Mouse (Mus musculus) liver, adult 2 months (tissue): ENCODE data around the gene Gzmg. TPM values are rescaled to one million over a fixed set of nuclear protein-coding genes. Genes with fewer than 3 reads are reported as not detected.
"Not testable (repeated sequence)": the region's sequence is repeated elsewhere in the genome, so short reads cannot be mapped to it uniquely, and the experiment has no call there.

ENCODE experiments used
- DNase-seq: peaks from one replicate; pipeline ENCODE4 v3.0.0-alpha.2; 2011; ENCODE audit warnings: low read depth, low spot score; ENCODE audit errors: extremely low read depth
- H3K27ac ChIP-seq: fragments of 200-500 bp; replicated peaks from 2 replicates; pipeline ENCODE4 v1.5.1; 2012; ENCODE audit warnings: low read depth, mild to moderate bottlenecking, control low read depth, inconsistent platforms, low read length; ENCODE audit not compliant: insufficient read depth
- H3K27me3 ChIP-seq: fragments of 200-500 bp; 2 replicates; pipeline ENCODE4 v1.6.1; 2012; ENCODE audit warnings: mild to moderate bottlenecking, moderate library complexity, low read length, inconsistent platforms; ENCODE audit not compliant: control insufficient read depth, insufficient read depth
- H3K36me3 ChIP-seq: fragments of 200-500 bp; 2 replicates; pipeline ENCODE4 v1.6.1; 2012; ENCODE audit warnings: low read length, inconsistent platforms; ENCODE audit not compliant: control insufficient read depth, insufficient read depth
- H3K4me1 ChIP-seq: fragments of 200-500 bp; 2 replicates; pipeline ENCODE4 v1.6.1; 2011; ENCODE audit warnings: low read length; ENCODE audit not compliant: control insufficient read depth, insufficient read depth
- H3K4me3 ChIP-seq: fragments of 200-500 bp; 2 replicates; pipeline ENCODE4 v1.5.1; 2011; ENCODE audit warnings: low read depth, mild to moderate bottlenecking, control low read depth, low read length, moderate library complexity; ENCODE audit not compliant: insufficient read depth
- H3K79me2 ChIP-seq: fragments of 200-500 bp; 2 replicates; pipeline ENCODE4 v1.6.1; 2012; ENCODE audit warnings: inconsistent platforms, mild to moderate bottlenecking, low read length, moderate library complexity; ENCODE audit not compliant: control insufficient read depth, insufficient read depth
- H3K9ac ChIP-seq: fragments of 200-500 bp; 2 replicates; pipeline ENCODE4 v1.6.1; 2012; ENCODE audit warnings: low read depth, mild to moderate bottlenecking, control low read depth, inconsistent platforms, low read length
- CTCF ChIP-seq: fragments of 200-500 bp; IDR thresholded peaks from 2 replicates; pipeline ENCODE4 v1.5.1; 2011; ENCODE audit warnings: low read depth, low read length, control low read depth
- POLR2A ChIP-seq: fragments of 200-500 bp; IDR thresholded peaks from 2 replicates; pipeline ENCODE4 v1.6.1; 2011; ENCODE audit warnings: low read length, control low read depth; ENCODE audit not compliant: insufficient read depth; ENCODE audit errors: extremely low read depth
- WGBS: fragments of 180-500 bp; shearing (Covaris S2); methylation state at CpG from one replicate; pipeline ENCODE4 v1.1.7; 2018; 5-methylcytosine and 5-hydroxymethylcytosine counted together
- polyA plus RNA-seq: library from polyadenylated mRNA; depleted of rRNA; stranded (reverse); fragments of >200 nt; gene quantifications from 2 replicates; pipeline ENCODE4 v1.2.3, GENCODE M21; 2012; rRNA removed
- total RNA-seq: library from RNA; depleted of rRNA; stranded (reverse); fragments of >200 nt; gene quantifications from 2 replicates; pipeline ENCODE4 v1.2.3, GENCODE M21; 2014; rRNA removed

Gene Gzmg
- total RNA-seq (not detected in 2 replicates), polyA plus RNA-seq (not detected in 2 replicates)

DNA sequence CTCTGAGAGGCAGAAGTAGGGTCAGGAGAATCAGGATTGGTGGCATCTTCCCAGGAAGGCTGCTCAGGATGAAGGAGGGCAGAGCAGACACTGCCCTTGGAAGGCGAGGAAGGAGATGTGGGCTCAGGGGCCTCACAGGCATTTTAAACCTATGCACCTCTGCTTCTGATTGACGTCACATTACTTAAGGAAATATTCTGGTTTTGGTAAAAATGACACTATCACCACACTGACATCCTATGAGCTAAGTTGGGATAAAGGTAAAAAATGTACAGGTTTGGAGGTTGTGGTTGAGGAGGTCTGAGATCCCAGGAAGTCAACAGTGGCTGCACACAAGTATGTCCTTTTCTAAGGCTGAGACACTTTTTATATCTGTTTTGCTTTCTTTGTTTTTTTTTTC is at the start of gene Gzmg:
Gene Gzmg (minus strand): TSS at position 101 of the 400 bp plus-strand sequence.
- H3K79me2 ChIP-seq, DNase-seq, H3K27me3 ChIP-seq, H3K4me3 ChIP-seq, H3K36me3 ChIP-seq, H3K4me1 ChIP-seq, H3K27ac ChIP-seq, H3K9ac ChIP-seq: not testable (repeated sequence)
- WGBS, result 75% methylated on average over 2 of the region's 2 CpGs

DNA sequence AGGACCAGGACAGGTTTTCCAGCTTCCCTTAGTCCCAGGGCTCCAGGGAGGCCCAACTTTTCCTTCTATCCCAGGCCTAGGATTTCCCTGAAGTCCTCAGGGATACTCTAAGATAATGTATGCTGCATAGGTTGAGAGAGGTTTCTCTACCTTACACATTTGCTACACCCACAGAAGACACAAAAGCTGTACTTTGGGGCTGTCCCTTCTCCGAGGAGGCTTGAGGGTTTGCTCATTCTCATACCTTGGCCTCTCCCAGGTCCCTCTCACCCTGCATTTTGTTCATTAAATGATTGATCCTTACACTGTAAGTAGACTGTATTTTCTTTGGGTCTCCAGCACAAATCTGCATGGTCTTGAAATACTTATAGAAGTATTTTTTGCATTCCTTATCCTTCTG is 46.2 kb upstream of the Gzmg start:
- H3K27ac ChIP-seq, result no peak overlapping the region
- no peak for DNase-seq
- 81% methylated on average over 1 of the region's 1 CpGs for WGBS
- no peak for TF ChIP-seq CTCF
- TF ChIP-seq POLR2A, result no peak
- H3K4me1 ChIP-seq, result no peaks in the 10 kb centered on the region
- H3K27me3 ChIP-seq, result no peaks in the 10 kb centered on the region
- H3K9ac ChIP-seq, result no peak overlapping the region
- no peaks in the 10 kb centered on the region for H3K79me2 ChIP-seq
- no peaks in the 10 kb centered on the region for H3K36me3 ChIP-seq
- H3K4me3 ChIP-seq, result no peak overlapping the region

DNA sequence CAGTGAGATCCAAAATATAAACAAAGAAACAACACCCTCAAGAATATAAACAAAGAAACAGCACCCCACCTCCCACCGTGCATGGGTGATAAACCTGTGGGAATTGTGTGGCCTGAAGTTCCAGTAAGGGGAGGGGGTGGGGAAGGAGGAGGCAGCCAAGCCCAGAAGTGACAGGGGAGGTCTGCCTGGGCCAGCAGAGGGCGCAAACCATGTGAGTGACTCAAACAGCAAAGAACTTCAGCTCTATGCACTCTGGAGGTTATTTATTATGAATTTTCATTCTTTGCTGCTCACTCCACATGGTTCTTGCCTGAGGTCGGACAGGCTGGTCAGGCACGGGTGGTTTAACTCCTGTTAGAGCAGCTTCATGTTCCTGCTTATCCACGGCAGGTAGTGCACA is 45.6 kb upstream of the Gzmg start:
- H3K27me3 ChIP-seq, H3K4me3 ChIP-seq, H3K79me2 ChIP-seq, H3K27ac ChIP-seq, H3K4me1 ChIP-seq, H3K36me3 ChIP-seq, H3K9ac ChIP-seq: not testable (repeated sequence)
- DNase-seq, result peak; percentile 6
- 43% methylated on average over 5 of the region's 5 CpGs for WGBS
- peak; percentile 63 for TF ChIP-seq CTCF

DNA sequence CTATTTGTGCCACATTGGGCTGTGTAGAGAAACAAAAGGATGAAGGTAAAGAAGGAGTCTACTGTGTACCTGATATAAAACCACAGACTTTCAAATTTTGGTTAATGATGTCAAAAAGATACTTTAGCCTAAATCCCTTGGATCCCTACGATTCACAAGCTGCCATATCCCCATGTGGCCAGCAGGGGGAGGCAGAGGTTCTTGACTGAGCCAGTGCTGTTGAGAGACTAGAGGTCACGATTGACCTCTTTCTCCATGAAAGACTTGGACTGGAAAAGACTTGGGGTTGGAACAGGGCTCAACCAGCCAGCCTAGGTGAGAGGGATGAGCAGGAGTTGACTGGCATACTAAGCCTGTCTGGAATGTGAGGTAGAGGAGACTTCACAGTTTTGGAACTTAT is 44.6 kb upstream of the Gzmg start:
- H3K27me3 ChIP-seq, result no peaks in the 10 kb centered on the region
- DNase-seq, result peak; percentile 43
- H3K27ac ChIP-seq, result no peak overlapping the region
- no peaks in the 10 kb centered on the region for H3K36me3 ChIP-seq
- WGBS, result 7% methylated on average over 2 of the region's 2 CpGs
- H3K4me1 ChIP-seq, result no peaks in the 10 kb centered on the region
- TF ChIP-seq CTCF (peak; percentile 86), POLR2A (no peak)
- H3K79me2 ChIP-seq, result no peaks in the 10 kb centered on the region
- H3K4me3 ChIP-seq, result no peak overlapping the region
- H3K9ac ChIP-seq, result no peak overlapping the region

DNA sequence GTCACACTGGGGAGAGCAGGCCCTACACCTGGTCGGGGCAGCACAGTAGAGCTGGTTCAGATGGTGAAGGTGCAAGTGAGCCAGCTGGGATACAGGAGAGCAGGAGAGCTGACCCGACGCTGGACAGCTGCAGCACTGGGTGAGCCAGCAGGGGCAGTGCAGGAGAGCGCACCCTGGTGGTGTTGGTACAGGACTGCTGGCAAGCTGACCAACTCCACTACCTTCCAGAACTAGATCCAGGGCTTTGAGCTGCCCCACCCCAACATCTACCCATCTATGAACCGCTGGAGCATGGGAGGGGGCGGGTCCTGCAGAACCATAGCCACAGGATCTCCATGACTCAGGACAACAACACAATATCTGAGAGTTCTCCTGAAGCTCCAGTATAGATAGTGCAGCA is 27.6 kb upstream of the Gzmg start:
- Histone ChIP-seq H3K27me3 (peaks cover 2% of the 10 kb centered on the region; the same call in 1 of the 2 replicates), H3K79me2 (no peaks in the 10 kb centered on the region), H3K9ac (no peak overlapping the region), H3K36me3 (no peaks in the 10 kb centered on the region), H3K27ac (no peak overlapping the region), H3K4me1 (no peaks in the 10 kb centered on the region), H3K4me3 (no peak overlapping the region)
- no peak for DNase-seq
- 51% methylated on average over 6 of the region's 6 CpGs for WGBS
- no peak for TF ChIP-seq POLR2A
- peak; percentile 41 for TF ChIP-seq CTCF

DNA sequence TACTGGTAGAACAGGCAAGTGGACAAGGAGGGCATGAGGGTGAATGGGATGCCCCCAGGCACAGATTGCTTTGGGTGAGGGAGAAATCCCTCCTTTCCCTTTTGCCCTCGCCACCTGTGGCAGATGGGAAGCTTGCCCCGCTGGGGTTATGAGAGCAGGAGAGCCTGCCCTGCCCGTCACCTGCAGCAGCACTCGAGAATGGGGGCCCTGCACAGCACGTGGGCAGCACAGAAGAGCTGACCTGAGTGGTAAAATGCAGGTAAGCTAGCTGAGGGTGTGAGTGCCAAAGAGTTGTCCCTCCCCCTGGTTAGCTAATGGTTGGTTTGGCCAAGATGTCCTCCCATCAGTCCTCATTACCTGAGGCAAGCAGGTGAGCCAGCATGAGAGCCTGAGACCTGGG is 27.1 kb upstream of the Gzmg start:
- no peak for DNase-seq
- no peak overlapping the region for H3K27ac ChIP-seq
- H3K4me1 ChIP-seq, result no peaks in the 10 kb centered on the region
- H3K9ac ChIP-seq, result no peak overlapping the region
- WGBS, result 74% methylated on average over 5 of the region's 5 CpGs
- H3K79me2 ChIP-seq, result no peaks in the 10 kb centered on the region
- TF ChIP-seq CTCF (no peak), POLR2A (no peak)
- peaks cover 2% of the 10 kb centered on the region; the same call in 1 of the 2 replicates for H3K27me3 ChIP-seq
- H3K36me3 ChIP-seq, result no peaks in the 10 kb centered on the region
- H3K4me3 ChIP-seq, result no peak overlapping the region
